Mouse (Mus musculus) forebrain, embryonic 12.5 days (tissue): Measurements from ENCODE around the gene Rnf113a1. TPM values are rescaled to one million over a fixed set of nuclear protein-coding genes. Genes with fewer than 3 reads are reported as not detected.
"Not testable (repeated sequence)": the region's sequence is repeated elsewhere in the genome, so short reads cannot be mapped to it uniquely, and the experiment has no call there.

Experiments
- ATAC-seq: fragments of 200-750 bp; cut with Nextera tagmentation; 2 replicates; pipeline ENCODE4 v1.8.0; 2017; ENCODE audit warnings: moderate TSS enrichment; ENCODE audit not compliant: low FRiP score
- H3K27ac ChIP-seq: fragments of 300-500 bp; sonication (generic); 2 replicates; pipeline ENCODE4 v1.5.1; 2016; ENCODE audit warnings: mild to moderate bottlenecking
- H3K27me3 ChIP-seq: fragments of 300-500 bp; sonication (generic); 2 replicates; pipeline ENCODE4 v1.6.1; 2016; ENCODE audit warnings: mild to moderate bottlenecking
- H3K36me3 ChIP-seq: fragments of 300-500 bp; sonication (generic); replicated peaks from 2 replicates; pipeline ENCODE4 v1.6.1; 2016; ENCODE audit warnings: mild to moderate bottlenecking
- H3K4me1 ChIP-seq: fragments of 300-500 bp; sonication (generic); 2 replicates; pipeline ENCODE4 v1.6.1; 2016
- H3K4me2 ChIP-seq: fragments of 300-500 bp; sonication (generic); 2 replicates; pipeline ENCODE4 v1.6.1; 2016; ENCODE audit warnings: mild to moderate bottlenecking, moderate library complexity
- H3K4me3 ChIP-seq: fragments of 300-500 bp; sonication (generic); replicated peaks from 2 replicates; pipeline ENCODE4 v1.5.1; 2016; ENCODE audit warnings: mild to moderate bottlenecking
- H3K9ac ChIP-seq: fragments of 300-500 bp; sonication (generic); 2 replicates; pipeline ENCODE4 v1.6.1; 2016; ENCODE audit warnings: mild to moderate bottlenecking
- H3K9me3 ChIP-seq: fragments of 300-500 bp; sonication (generic); 2 replicates; pipeline ENCODE4 v1.6.1; 2016
- WGBS: fragments of 180-500 bp; shearing (Covaris S2); methylation state at CpG from one replicate; pipeline ENCODE4 v1.1.7; 2016; 5-methylcytosine and 5-hydroxymethylcytosine counted together
- polyA plus RNA-seq: library from polyadenylated mRNA; unstranded; fragments of >200 nt; fragmentation: Nextera tagmentation; extraction: Ambion mirVana; gene quantifications from 2 replicates; pipeline ENCODE4 v1.2.1, GENCODE M21; 2016

Rnf113a1 gene
- polyA plus RNA-seq: 14.4 and 15.3 TPM in 2 replicates

DNA sequence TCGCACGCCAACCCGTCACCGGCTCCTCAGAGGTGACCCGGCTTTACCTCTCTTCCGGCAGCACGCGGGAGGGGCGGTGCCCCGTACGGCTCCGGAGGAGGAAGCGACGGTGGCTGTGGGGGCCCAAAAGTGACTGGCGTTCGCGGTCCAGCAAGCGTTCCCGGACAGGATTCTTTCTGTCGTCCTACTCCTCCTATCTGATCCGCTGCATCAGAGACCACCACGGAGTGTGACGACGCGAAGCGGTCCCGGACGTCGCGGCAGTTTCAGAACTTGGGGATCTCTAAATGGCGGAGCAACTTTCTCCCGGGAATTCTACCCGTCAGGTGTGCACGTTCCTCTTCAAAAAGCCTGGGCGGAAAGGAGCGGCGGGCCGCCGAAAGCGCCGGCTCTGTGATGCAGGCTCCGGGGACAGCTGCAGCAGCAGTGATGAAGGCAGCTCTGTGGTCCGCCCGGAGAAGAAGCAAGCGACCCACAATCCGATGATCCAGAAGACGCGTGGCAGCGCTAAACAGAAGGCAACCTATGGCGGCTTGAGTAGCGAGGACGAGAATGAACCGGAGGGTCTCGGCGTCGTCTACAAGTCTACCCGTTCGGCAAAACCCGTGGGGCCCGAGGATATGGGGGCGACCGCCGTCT, at the start of gene Rnf113a1, which contains the start of gene Ndufa1:
TSS of gene Rnf113a1 (plus strand) at position 141 of the 639 bp plus-strand sequence.
TSS of gene Ndufa1 (minus strand) at position 59 of the 639 bp plus-strand sequence.
- Histone ChIP-seq H3K27me3 (no peaks in the 10 kb centered on the region), H3K36me3 (no peaks in the 10 kb centered on the region), H3K9me3 (no peaks in the 10 kb centered on the region), H3K27ac (peak within 1 kb of the TSS; percentile 50), H3K4me3 (peak within 1 kb of the TSS; percentile 54), H3K4me1 (0 out of 2 replicates have a peak, but pooled peaks cover 6% of the 10 kb centered on the region), H3K9ac (peak within 1 kb of the TSS; percentile 57), H3K4me2 (peak within 1 kb of the TSS; percentile 57)
- WGBS: 13% methylated on average over 56 of the region's 63 CpGs
- ATAC-seq: peak; percentile 94

GRCm38 (mm10) chrX:37141732-37142131, 49.3 kb upstream of the Rnf113a1 start:
- peaks cover 20% of the 10 kb centered on the region for H3K36me3 ChIP-seq
- H3K4me2 ChIP-seq: no peak overlapping the region
- no peaks in the 10 kb centered on the region for H3K9me3 ChIP-seq
- 83% methylated on average over 3 of the region's 3 CpGs for WGBS
- ATAC-seq: no peak
- H3K4me3 ChIP-seq: no peak overlapping the region
- H3K4me1 ChIP-seq: no peaks in the 10 kb centered on the region
- no peak overlapping the region for H3K27ac ChIP-seq
- no peak overlapping the region for H3K9ac ChIP-seq
- no peaks in the 10 kb centered on the region for H3K27me3 ChIP-seq

- 33% methylated on average over 2 of the region's 4 CpGs for WGBS
- not testable (repeated sequence) for ATAC-seq, H3K27ac ChIP-seq, H3K4me3 ChIP-seq, H3K4me2 ChIP-seq, H3K4me1 ChIP-seq, H3K27me3 ChIP-seq, H3K9me3 ChIP-seq, H3K9ac ChIP-seq
- H3K36me3 ChIP-seq: peaks cover 13% of the 10 kb centered on the region
Measured at GRCm38 (mm10) chrX:37144498-37144897, 46.5 kb upstream of the Rnf113a1 start.

GRCm38 (mm10) chrX:37144954-37145353, 46.1 kb upstream of the Rnf113a1 start:
- 90% methylated on average over 2 of the region's 2 CpGs for WGBS
- Histone ChIP-seq H3K4me2 (no peak overlapping the region), H3K9me3 (no peaks in the 10 kb centered on the region), H3K4me3 (no peak overlapping the region), H3K27ac (no peak overlapping the region), H3K4me1 (no peaks in the 10 kb centered on the region), H3K9ac (no peak overlapping the region), H3K27me3 (no peaks in the 10 kb centered on the region), H3K36me3 (peaks cover 13% of the 10 kb centered on the region)
- no peak for ATAC-seq

- H3K27ac ChIP-seq: no peak overlapping the region
- no peaks in the 10 kb centered on the region for H3K4me1 ChIP-seq
- no peaks in the 10 kb centered on the region for H3K27me3 ChIP-seq
- WGBS: 56% methylated on average over 4 of the region's 4 CpGs
- H3K9ac ChIP-seq: no peak overlapping the region
- no peak for ATAC-seq
- no peaks in the 10 kb centered on the region for H3K36me3 ChIP-seq
- no peaks in the 10 kb centered on the region for H3K9me3 ChIP-seq
- no peak overlapping the region for H3K4me2 ChIP-seq
- no peak overlapping the region for H3K4me3 ChIP-seq
Measured at GRCm38 (mm10) chrX:37157839-37158238, 33.2 kb upstream of the Rnf113a1 start.

DNA sequence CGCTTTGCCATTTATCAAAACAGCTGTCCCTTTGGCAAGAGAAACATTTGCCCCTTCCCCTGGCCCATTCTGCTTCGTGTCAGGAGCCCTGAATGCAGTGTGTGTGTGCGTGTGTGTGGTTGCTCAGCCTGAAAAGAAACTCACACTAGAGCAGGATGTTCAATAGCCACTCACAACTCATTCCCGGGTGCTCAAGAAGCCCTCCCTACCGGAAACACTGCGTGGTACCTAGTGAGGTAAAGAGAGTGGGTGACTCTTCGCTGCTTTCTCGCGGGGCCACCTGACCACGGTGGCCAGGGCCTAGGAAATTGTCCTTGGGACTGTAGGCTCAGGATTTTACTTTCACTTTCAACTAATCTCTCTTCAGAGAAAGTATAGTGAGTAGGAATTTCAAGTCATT, 29.9 kb upstream of the Rnf113a1 start:
- 83% methylated on average over 10 of the region's 10 CpGs for WGBS
- no peaks in the 10 kb centered on the region for H3K36me3 ChIP-seq
- H3K9me3 ChIP-seq: no peaks in the 10 kb centered on the region
- H3K4me1 ChIP-seq: no peaks in the 10 kb centered on the region
- no peak for ATAC-seq
- H3K27ac ChIP-seq: no peak overlapping the region
- no peak overlapping the region for H3K4me3 ChIP-seq
- no peaks in the 10 kb centered on the region for H3K27me3 ChIP-seq
- H3K4me2 ChIP-seq: no peak overlapping the region
- H3K9ac ChIP-seq: no peak overlapping the region

GRCm38 (mm10) chrX:37163115-37163514, 27.9 kb upstream of the Rnf113a1 start:
- no peaks in the 10 kb centered on the region for H3K9me3 ChIP-seq
- no peak overlapping the region for H3K9ac ChIP-seq
- no peak for ATAC-seq
- no peak overlapping the region for H3K27ac ChIP-seq
- no peak overlapping the region for H3K4me2 ChIP-seq
- no peaks in the 10 kb centered on the region for H3K27me3 ChIP-seq
- H3K4me1 ChIP-seq: no peaks in the 10 kb centered on the region
- 74% methylated on average over 18 of the region's 18 CpGs for WGBS
- H3K4me3 ChIP-seq: no peak overlapping the region
- H3K36me3 ChIP-seq: no peaks in the 10 kb centered on the region

- Histone ChIP-seq H3K9ac (no peak overlapping the region), H3K9me3 (no peaks in the 10 kb centered on the region), H3K27me3 (no peaks in the 10 kb centered on the region), H3K4me2 (no peak overlapping the region), H3K27ac (no peak overlapping the region), H3K4me1 (no peaks in the 10 kb centered on the region), H3K36me3 (no peaks in the 10 kb centered on the region), H3K4me3 (no peak overlapping the region)
- 39% methylated on average over 3 of the region's 3 CpGs for WGBS
- ATAC-seq: no peak
Measured at GRCm38 (mm10) chrX:37167085-37167484, 24.0 kb upstream of the Rnf113a1 start.

DNA sequence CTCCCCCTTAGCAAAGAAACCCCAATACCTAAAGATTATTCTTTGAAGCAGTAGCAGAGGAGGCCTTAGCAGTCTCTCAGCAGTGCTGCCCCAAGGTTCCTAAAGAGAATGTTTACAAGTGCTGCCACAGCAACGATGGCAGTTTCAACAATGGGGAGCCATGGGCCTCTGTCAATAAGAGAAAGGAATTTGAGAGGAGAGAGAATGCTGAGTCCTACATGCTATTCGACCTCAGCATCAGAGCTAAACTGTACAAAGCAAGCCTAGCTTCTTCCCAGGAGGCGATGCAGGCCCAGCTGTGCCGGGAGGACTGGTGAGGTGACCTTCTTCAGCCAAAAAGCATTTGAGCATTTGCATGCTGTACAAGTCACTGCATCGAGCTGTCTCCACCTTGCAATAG, 22.3 kb upstream of the Rnf113a1 start, which contains the start of gene Akap14:
TSS of gene Akap14 (minus strand) at position 101 of the 400 bp plus-strand sequence.
- Histone ChIP-seq H3K4me2 (no peak within 1 kb of the TSS), H3K27ac (no peak within 1 kb of the TSS), H3K9ac (no peak within 1 kb of the TSS), H3K9me3 (no peaks in the 10 kb centered on the region), H3K4me3 (no peak within 1 kb of the TSS), H3K36me3 (no peaks in the 10 kb centered on the region), H3K27me3 (no peaks in the 10 kb centered on the region), H3K4me1 (no peaks in the 10 kb centered on the region)
- ATAC-seq: no peak
- WGBS: 41% methylated on average over 5 of the region's 5 CpGs

DNA sequence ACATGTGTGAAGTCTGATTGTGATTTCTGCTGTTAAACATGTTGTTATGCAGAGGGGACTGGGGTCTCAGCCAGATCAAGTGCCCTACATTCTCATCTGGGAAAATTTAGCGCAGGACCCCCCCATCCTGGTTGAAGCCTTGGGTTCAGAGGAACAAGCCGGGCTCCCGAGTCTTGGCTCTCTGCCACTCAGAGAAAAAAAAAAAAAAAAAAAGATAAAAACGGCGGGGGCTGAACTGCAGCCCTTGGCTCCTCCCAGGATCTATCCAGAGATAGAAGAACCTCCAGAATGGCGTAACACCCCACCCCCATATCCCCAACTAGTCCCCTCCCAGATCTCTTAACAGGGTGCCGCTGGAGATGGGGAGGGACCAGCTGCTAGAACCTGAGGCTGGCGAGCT, 6.6 kb upstream of the Rnf113a1 start:
- not testable (repeated sequence) for H3K4me1 ChIP-seq, H3K27me3 ChIP-seq, H3K9ac ChIP-seq, H3K27ac ChIP-seq, H3K9me3 ChIP-seq, H3K4me2 ChIP-seq, ATAC-seq, H3K4me3 ChIP-seq, H3K36me3 ChIP-seq
- 77% methylated on average over 8 of the region's 8 CpGs for WGBS

DNA sequence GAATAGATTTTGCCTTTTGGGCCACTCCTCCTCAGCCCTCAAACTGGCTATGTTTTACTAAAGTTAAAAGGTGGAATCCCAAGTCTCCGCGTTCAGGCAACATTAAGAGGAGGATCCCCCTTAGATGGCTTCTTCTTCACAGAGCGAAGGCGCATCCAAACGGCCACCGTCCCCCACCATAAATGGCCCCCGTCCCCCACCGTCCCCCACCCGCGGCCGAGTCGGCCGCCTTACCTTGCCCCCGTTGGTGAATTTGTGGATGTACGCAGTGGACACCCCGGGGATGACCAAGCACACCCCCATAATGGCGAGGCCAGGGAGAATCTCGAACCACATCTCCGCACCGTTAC, 315 bp upstream of the Rnf113a1 start:
- peak overlapping the region; percentile 57 for H3K9ac ChIP-seq
- WGBS: 32% methylated on average over 20 of the region's 20 CpGs
- no peak for ATAC-seq
- no peaks in the 10 kb centered on the region for H3K9me3 ChIP-seq
- no peak overlapping the region for H3K27ac ChIP-seq
- no peaks in the 10 kb centered on the region for H3K36me3 ChIP-seq
- H3K4me2 ChIP-seq: peak overlapping the region; percentile 57
- 0 out of 2 replicates have a peak, but pooled peaks cover 6% of the 10 kb centered on the region for H3K4me1 ChIP-seq
- H3K4me3 ChIP-seq: peak overlapping the region; percentile 54
- no peaks in the 10 kb centered on the region for H3K27me3 ChIP-seq

- Histone ChIP-seq H3K36me3 (no peaks in the 10 kb centered on the region), H3K4me3 (peak overlapping the region; percentile 54), H3K9me3 (no peaks in the 10 kb centered on the region), H3K27ac (peak overlapping the region; percentile 50; the same call in 1 of the 2 replicates), H3K9ac (peak overlapping the region; percentile 57), H3K4me2 (peak overlapping the region; percentile 57), H3K4me1 (0 out of 2 replicates have a peak, but pooled peaks cover 6% of the 10 kb centered on the region), H3K27me3 (no peaks in the 10 kb centered on the region)
- WGBS: 26% methylated on average over 28 of the region's 28 CpGs
- ATAC-seq: 0 out of 2 replicates have a peak, but pooled peaks have one; percentile 24
Measured at GRCm38 (mm10) chrX:37191744-37192379, 817 bp downstream of the Rnf113a1 start.

DNA sequence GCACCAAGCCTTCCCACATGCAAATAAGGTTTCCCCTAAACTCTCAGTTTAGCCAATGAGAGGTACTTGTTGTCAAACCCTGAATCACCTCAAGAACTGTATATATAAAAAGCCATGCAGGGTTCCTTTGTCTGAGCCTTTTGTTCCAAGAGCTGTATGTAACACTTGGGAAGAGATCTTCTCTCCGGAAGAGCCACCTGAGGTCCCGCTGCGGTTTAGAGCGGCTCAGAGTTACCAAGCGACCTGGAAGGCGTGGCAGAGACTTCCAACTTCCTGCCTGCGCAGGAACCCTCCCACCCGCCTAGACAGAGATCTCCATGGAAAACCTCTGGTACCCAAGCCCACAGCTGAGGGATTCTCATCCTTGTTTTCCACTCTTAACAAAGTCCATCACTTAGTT, 7.6 kb downstream of the Rnf113a1 start:
- Histone ChIP-seq H3K27ac (no peak overlapping the region), H3K4me3 (no peak overlapping the region), H3K4me1 (no peaks in the 10 kb centered on the region), H3K9me3 (no peaks in the 10 kb centered on the region), H3K27me3 (no peaks in the 10 kb centered on the region), H3K36me3 (no peaks in the 10 kb centered on the region), H3K4me2 (no peak overlapping the region), H3K9ac (no peak overlapping the region)
- 67% methylated on average over 8 of the region's 8 CpGs for WGBS
- no peak for ATAC-seq
